Mouse (Mus musculus) CH12.LX (cell line): ENCODE data around the gene Col5a1. TPM values are rescaled to one million over a fixed set of nuclear protein-coding genes. Genes with fewer than 3 reads are reported as not detected.

Source experiments
- DNase-seq: peaks from one replicate; pipeline ENCODE4 v3.0.0-alpha.2; 2013; ENCODE audit errors: extremely low read depth
- H3K27ac ChIP-seq: 2 replicates; pipeline ENCODE4 v1.5.1; 2012; ENCODE audit warnings: low read depth, mild to moderate bottlenecking, control low read depth, moderate library complexity; ENCODE audit not compliant: insufficient read depth
- H3K27me3 ChIP-seq: replicated peaks from 2 replicates; pipeline ENCODE3; 2012; ENCODE audit warnings: inconsistent platforms
- H3K36me3 ChIP-seq, 2 experiments: replicated peaks in 1 of 2; 2 replicates each; pipeline versions ENCODE3 to v1.6.1; 2012; ENCODE audit warnings: inconsistent platforms in 1 of 2, low read length in 1 of 2, mild to moderate bottlenecking in 1 of 2, mixed read lengths in 1 of 2, moderate library complexity in 1 of 2; ENCODE audit not compliant: control insufficient read depth in 1 of 2, insufficient read depth in 1 of 2
- H3K4me1 ChIP-seq, 2 experiments: 2 replicates each; pipeline ENCODE4 v1.6.1; 2012; ENCODE audit warnings: inconsistent platforms in 1 of 2, moderate library complexity in 1 of 2; ENCODE audit not compliant: insufficient read depth in 2 of 2, control insufficient read depth in 1 of 2
- H3K4me2 ChIP-seq: 2 replicates; pipeline ENCODE4 v1.6.1; 2012; ENCODE audit warnings: low read depth, mild to moderate bottlenecking, control low read depth; ENCODE audit not compliant: poor library complexity, insufficient read depth, severe bottlenecking
- H3K4me3 ChIP-seq, 3 experiments: fragments of 150-350 bp in 1 of 3; sonication (generic) in 1 of 3; replicated peaks in 1 of 3; 2 replicates each; pipeline versions ENCODE3 to v1.5.1; 2011 to 2012; ENCODE audit warnings: low read depth in 2 of 3, low read length in 2 of 3, mild to moderate bottlenecking in 2 of 3, moderate library complexity in 2 of 3, control low read depth in 1 of 3, improper control_type of control experiment in 1 of 3, inconsistent platforms in 1 of 3, mixed read lengths in 1 of 3; ENCODE audit not compliant: poor library complexity in 1 of 3
- H3K79me2 ChIP-seq: replicated peaks from 2 replicates; pipeline ENCODE4 v1.6.1; 2012; ENCODE audit warnings: mild to moderate bottlenecking, moderate library complexity; ENCODE audit not compliant: control insufficient read depth, poor library complexity, insufficient read depth, severe bottlenecking; ENCODE audit errors: extremely low read depth
- H3K9ac ChIP-seq: 2 replicates; pipeline ENCODE4 v1.6.1; 2012; ENCODE audit warnings: low read depth, mild to moderate bottlenecking, control low read depth, moderate library complexity; ENCODE audit not compliant: insufficient read depth
- H3K9me3 ChIP-seq: replicated peaks from 2 replicates; pipeline ENCODE3; 2012; ENCODE audit warnings: low read length, inconsistent platforms, mixed read lengths
- CHD1 ChIP-seq: IDR thresholded peaks from 2 replicates; pipeline ENCODE4 v1.6.1; 2012; ENCODE audit warnings: low read depth, low read length, improper control_type of control experiment, inconsistent platforms
- CTCF ChIP-seq, 2 experiments: IDR thresholded peaks in 1 of 2; conservative IDR thresholded peaks in 1 of 2; 2 replicates each; pipeline ENCODE4 v1.5.1; 2011 to 2012; ENCODE audit warnings: low read depth in 2 of 2, low read length in 2 of 2, improper control_type of control experiment in 1 of 2, inconsistent platforms in 1 of 2, mild to moderate bottlenecking in 1 of 2, moderate library complexity in 1 of 2
- ELF1 ChIP-seq: IDR thresholded peaks from 2 replicates; pipeline ENCODE4 v1.6.1; 2014; ENCODE audit warnings: low read depth, mild to moderate bottlenecking, inconsistent platforms, low read length, improper control_type of control experiment
- ETS1 ChIP-seq: conservative IDR thresholded peaks from 2 replicates; pipeline ENCODE4 v1.6.1; 2012; ENCODE audit warnings: low read depth, mild to moderate bottlenecking, inconsistent platforms, low read length, improper control_type of control experiment, moderate library complexity
- HCFC1 ChIP-seq: IDR thresholded peaks from 2 replicates; pipeline ENCODE4 v1.6.1; 2012; ENCODE audit warnings: low read depth, mild to moderate bottlenecking, inconsistent platforms, low read length, improper control_type of control experiment
- IRF4 ChIP-seq: IDR thresholded peaks from 2 replicates; pipeline ENCODE4 v1.6.1; 2014; ENCODE audit warnings: low read depth, mild to moderate bottlenecking, inconsistent platforms, low read length, improper control_type of control experiment
- KAT2A ChIP-seq: IDR thresholded peaks from 2 replicates; pipeline ENCODE4 v1.6.1; 2012; ENCODE audit warnings: low read length, improper control_type of control experiment, inconsistent platforms; ENCODE audit not compliant: insufficient replicate concordance
- MAZ ChIP-seq: IDR thresholded peaks from 2 replicates; pipeline ENCODE4 v1.6.1; 2012; ENCODE audit warnings: low read depth, mild to moderate bottlenecking, inconsistent platforms, low read length, improper control_type of control experiment, moderate library complexity
- NELFE ChIP-seq: IDR thresholded peaks from 2 replicates; pipeline ENCODE4 v1.6.1; 2011; ENCODE audit warnings: low read depth, low read length, improper control_type of control experiment
- RAD21 ChIP-seq: IDR thresholded peaks from 2 replicates; pipeline ENCODE4 v1.6.1; 2011; ENCODE audit warnings: low read depth, mild to moderate bottlenecking, low read length, improper control_type of control experiment, moderate library complexity
- RCOR1 ChIP-seq: conservative IDR thresholded peaks from 2 replicates; pipeline ENCODE4 v1.6.1; 2012; ENCODE audit warnings: low read depth, mild to moderate bottlenecking, inconsistent platforms, low read length, improper control_type of control experiment
- SMC3 ChIP-seq: IDR thresholded peaks from 2 replicates; pipeline ENCODE4 v1.6.1; 2011; ENCODE audit warnings: low read depth, low read length, improper control_type of control experiment
- TCF12 ChIP-seq: IDR thresholded peaks from 2 replicates; pipeline ENCODE4 v1.6.1; 2014; ENCODE audit warnings: low read depth, mild to moderate bottlenecking, inconsistent platforms, low read length, improper control_type of control experiment
- USF1 ChIP-seq: IDR thresholded peaks from 2 replicates; pipeline ENCODE4 v1.6.1; 2014; ENCODE audit warnings: low read depth, mild to moderate bottlenecking, inconsistent platforms, low read length, improper control_type of control experiment
- USF2 ChIP-seq: conservative IDR thresholded peaks from 2 replicates; pipeline ENCODE4 v1.6.1; 2011; ENCODE audit warnings: low read depth, low read length, improper control_type of control experiment
- ZKSCAN1 ChIP-seq: IDR thresholded peaks from 2 replicates; pipeline ENCODE4 v1.6.1; 2012; ENCODE audit warnings: low read depth, inconsistent platforms, low read length, improper control_type of control experiment, borderline replicate concordance
- ZMIZ1 ChIP-seq: IDR thresholded peaks from 2 replicates; pipeline ENCODE4 v1.6.1; 2012; ENCODE audit warnings: low read depth, mild to moderate bottlenecking, inconsistent platforms, low read length, improper control_type of control experiment
- dilution Hi-C: fragments of 300-500 bp; cut with MboI; formaldehyde crosslinking; loops from 2 replicates; pipeline ENCODE4 v1.14.3; 2020; ENCODE audit warnings: low sequenced_read_pairs; ENCODE audit not compliant: extremely low pct_unique_long_range_greater_than_20kb, extremely low pct_ligation_motif_present
- in situ Hi-C: fragments of 300-500 bp; cut with MboI; formaldehyde crosslinking; loops from 3 replicates; pipeline ENCODE4 v1.14.3; 2019; ENCODE audit warnings: low sequenced_read_pairs, low pct_ligation_motif_present, low pct_unique_long_range_greater_than_20kb, mixed read lengths
- polyA plus RNA-seq: library from polyadenylated mRNA; unstranded; fragments of >175 nt; gene quantifications from 2 replicates; pipeline ENCODE4 v1.2.1, GENCODE M21; 2012; ENCODE audit warnings: low read depth; ENCODE audit not compliant: insufficient read length
- total RNA-seq, 2 experiments: library from RNA; depleted of rRNA; stranded (reverse); fragments of 300-350 nt in 1 of 2; fragments of >200 nt in 1 of 2; gene quantifications; 2 replicates each; pipeline ENCODE4 v1.2.3; 2012 to 2014

Gene Col5a1
- total and polyA plus RNA-seq, 3 experiments: 0.04 TPM; not detected in 2

- Histone ChIP-seq H3K9me3 (no peaks in the 10 kb centered on the region), H3K4me2 (no peak overlapping the region), H3K27ac (no peak overlapping the region), H3K36me3 (no peaks in the 10 kb centered on the region), H3K9ac (no peak overlapping the region), H3K79me2 (no peaks in the 10 kb centered on the region), H3K27me3 (peaks cover 96% of the 10 kb centered on the region), H3K4me3 (no peak overlapping the region), H3K4me1 (no peaks in the 10 kb centered on the region)
- in situ Hi-C loops: no loop called here
- no peak for DNase-seq
- dilution Hi-C loops: no loop called here
- no peak for TF ChIP-seq CHD1
- no peak for TF ChIP-seq USF1
- no peak for TF ChIP-seq RCOR1
- no peak for TF ChIP-seq MAZ
- TF ChIP-seq CTCF (conservative IDR thresholded peaks at IDR 0.05 in 1 of 2, IDR thresholded peaks at IDR 0.05 in 1 of 2; ENCODE audit: low read depth in 2 of 2, low read length in 2 of 2): no peak
- TF ChIP-seq ETS1: no peak
- no peak for TF ChIP-seq USF2
- no peak for TF ChIP-seq RAD21
- no peak for TF ChIP-seq ELF1
- TF ChIP-seq KAT2A: no peak
- no peak for TF ChIP-seq TCF12
- TF ChIP-seq ZMIZ1: no peak
These were observed 27.8 kb upstream of the Col5a1 start for GRCm38 (mm10) chr2:27858348-27858903.

GRCm38 (mm10) chr2:27861576-27862238 lies 24.5 kb upstream of the Col5a1 start:
- H3K79me2 ChIP-seq: no peaks in the 10 kb centered on the region
- no peak for TF ChIP-seq CHD1
- TF ChIP-seq ELF1: no peak
- no peak for TF ChIP-seq IRF4
- TF ChIP-seq ZKSCAN1: no peak
- no peak for TF ChIP-seq HCFC1
- no peak for TF ChIP-seq NELFE
- no peak for TF ChIP-seq SMC3
- TF ChIP-seq, all 38 proteins: peak for 0
- Histone ChIP-seq H3K4me2 (no peak overlapping the region), H3K9ac (no peak overlapping the region), H3K4me1 (no peaks in the 10 kb centered on the region), H3K9me3 (no peaks in the 10 kb centered on the region), H3K36me3 (no peaks in the 10 kb centered on the region), H3K27me3 (peaks cover 97% of the 10 kb centered on the region), H3K27ac (no peak overlapping the region), H3K4me3 (no peak overlapping the region)
- in situ Hi-C loops (no loop called here), dilution Hi-C loops (no loop called here)
- DNase-seq: no peak
